Mouse (Mus musculus): ENCODE results near the gene Reps2.

DNA sequence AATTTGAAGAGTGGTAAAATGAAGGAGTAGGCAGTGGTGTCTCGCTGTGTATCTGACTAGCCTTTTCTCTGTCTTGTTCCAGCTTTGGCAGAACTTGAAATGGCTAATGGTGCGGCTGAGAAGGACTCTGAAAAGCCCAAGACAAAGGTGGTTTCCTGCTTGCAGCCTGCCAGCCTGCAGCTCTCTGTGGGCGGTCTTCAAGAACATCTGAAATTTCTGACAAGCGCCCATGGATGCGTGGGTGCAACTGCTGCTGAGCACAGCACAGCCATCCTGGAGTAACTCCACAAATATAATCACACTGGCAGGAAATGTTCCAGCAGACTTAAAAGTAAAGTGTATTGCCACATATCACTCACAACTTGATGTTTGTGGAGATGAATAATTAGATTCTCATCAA is 181.3 kb downstream of the Reps2 start:
- TF ChIP-seq POLR2A (IDR thresholded peaks at IDR 0.05; ENCODE audit: control insufficient read depth, extremely low read depth, insufficient read depth, low read length, poor library complexity) (no peak), CTCF (IDR thresholded peaks at IDR 0.05; ENCODE audit: borderline replicate concordance, control insufficient read depth, extremely low read depth, insufficient read depth, low read length, poor library complexity) (no peak)

All from thymus, adult 2 months (tissue).